Mouse (Mus musculus) megakaryocyte, embryonic 14.5 days (primary cell): ENCODE measurements around the gene Baiap3.

ENCODE experiments used
- FLI1 ChIP-seq: IDR thresholded peaks from 2 replicates; pipeline ENCODE4 v1.6.1; 2012; ENCODE audit warnings: low read length, inconsistent platforms, mixed read lengths
- GATA1 ChIP-seq: IDR thresholded peaks from 3 replicates; pipeline ENCODE4 v1.6.1; 2012; ENCODE audit warnings: mixed read lengths, low read length, inconsistent platforms, borderline replicate concordance

GRCm38 (mm10) chr17:25227991-25228390 is 28.2 kb downstream of the Baiap3 start:
- TF ChIP-seq GATA1: no peak
- no peak for TF ChIP-seq FLI1
